Mouse (Mus musculus): ENCODE data around the gene Wnk4. TPM values are rescaled to one million over a fixed set of nuclear protein-coding genes. Genes with fewer than 3 reads are reported as not detected.
"Not testable (repeated sequence)": the region's sequence is repeated elsewhere in the genome, so short reads cannot be mapped to it uniquely, and the experiment has no call there.

Wnk4 gene
- total and polyA plus RNA-seq, 2 experiments from 2014 or later: 4.2 to 7.5 TPM

GRCm38 (mm10) chr11:101324763-101325162, 64.4 kb downstream of the Wnk4 start, which contains the start of gene Aoc2:
Gene Aoc2 (plus strand): TSS chr11:101325063.
- DNase-seq (ENCODE audit: low spot score): no peak
- WGBS: 97% methylated on average over 5 of the region's 5 CpGs
- H3K27ac ChIP-seq (ENCODE audit: low read depth, low read length): no peak within 1 kb of the TSS
- no peak within 1 kb of the TSS for H3K9ac ChIP-seq (replicated peaks; ENCODE audit: low read length, poor library complexity, severe bottlenecking)
- no peaks in the 10 kb centered on the region for H3K27me3 ChIP-seq (ENCODE audit: insufficient read depth, low read length)
- no peak for TF ChIP-seq CTCF (IDR thresholded peaks at IDR 0.05)
- H3K36me3 ChIP-seq (ENCODE audit: insufficient read depth, low read length): peaks cover 48% of the 10 kb centered on the region
- H3K4me3 ChIP-seq (ENCODE audit: low read depth, low read length): no peak within 1 kb of the TSS
- H3K4me1 ChIP-seq (ENCODE audit: insufficient read depth, low read length): no peaks in the 10 kb centered on the region
- no peak within 1 kb of the TSS for H3K4me2 ChIP-seq (ENCODE audit: low read depth, low read length, poor library complexity, severe bottlenecking)
- ATAC-seq (ENCODE audit: low FRiP score): no peak
- H3K9me3 ChIP-seq (ENCODE audit: low read length): no peaks in the 10 kb centered on the region

GRCm38 (mm10) chr11:101325201-101325600, 64.8 kb downstream of the Wnk4 start:
- not testable (repeated sequence) for H3K4me2 ChIP-seq (ENCODE audit: low read depth, low read length, poor library complexity, severe bottlenecking); H3K27ac ChIP-seq (ENCODE audit: low read depth, low read length); DNase-seq (ENCODE audit: low spot score); H3K9ac ChIP-seq (replicated peaks; ENCODE audit: low read length, poor library complexity, severe bottlenecking); H3K9me3 ChIP-seq (ENCODE audit: low read length); ATAC-seq (ENCODE audit: low FRiP score); H3K27me3 ChIP-seq (ENCODE audit: insufficient read depth, low read length); H3K4me1 ChIP-seq (ENCODE audit: insufficient read depth, low read length); H3K4me3 ChIP-seq (ENCODE audit: low read depth, low read length)
- peaks cover 43% of the 10 kb centered on the region for H3K36me3 ChIP-seq (ENCODE audit: insufficient read depth, low read length)
- WGBS: 92% methylated on average over 11 of the region's 11 CpGs

GRCm38 (mm10) chr11:101326147-101326546, 65.8 kb downstream of the Wnk4 start:
- 87% methylated on average over 11 of the region's 11 CpGs for WGBS
- Histone ChIP-seq H3K27ac (ENCODE audit: low read depth, low read length) (no peak overlapping the region), H3K4me1 (ENCODE audit: insufficient read depth, low read length) (no peaks in the 10 kb centered on the region), H3K4me3 (ENCODE audit: low read depth, low read length) (no peak overlapping the region), H3K36me3 (ENCODE audit: insufficient read depth, low read length) (peaks cover 34% of the 10 kb centered on the region), H3K9me3 (ENCODE audit: low read length) (no peaks in the 10 kb centered on the region), H3K9ac (replicated peaks; ENCODE audit: low read length, poor library complexity, severe bottlenecking) (no peak overlapping the region), H3K4me2 (ENCODE audit: low read depth, low read length, poor library complexity, severe bottlenecking) (no peak overlapping the region), H3K27me3 (ENCODE audit: insufficient read depth, low read length) (no peaks in the 10 kb centered on the region)
- no peak for DNase-seq (ENCODE audit: low spot score)
- TF ChIP-seq CTCF (IDR thresholded peaks at IDR 0.05): no peak
- ATAC-seq (ENCODE audit: low FRiP score): no peak

Other genes starting within 250 kb of the Wnk4 start
- gene Naglu, start 190.6 kb upstream of the Wnk4 start, total RNA-seq (2014; rRNA removed): 20.9 and 22.2 TPM in 2 replicates
- 16.0 and 16.6 TPM in 2 replicates for gene Naglu, start 190.6 kb upstream of the Wnk4 start, polyA plus RNA-seq (2015; fragmentation: Nextera tagmentation; extraction: Ambion mirVana)
- 0.27 TPM in 1 of 2 replicates, not detected in the other for gene Hsd17b1, start 182.2 kb upstream of the Wnk4 start, total RNA-seq (2014; rRNA removed)
- not detected in 2 replicates for gene Hsd17b1, start 182.2 kb upstream of the Wnk4 start, polyA plus RNA-seq (2015; fragmentation: Nextera tagmentation; extraction: Ambion mirVana)
- 41.8 and 48.7 TPM in 2 replicates for gene Coasy, start 178.0 kb upstream of the Wnk4 start, total RNA-seq (2014; rRNA removed)
- gene Coasy, start 178.0 kb upstream of the Wnk4 start, polyA plus RNA-seq (2015; fragmentation: Nextera tagmentation; extraction: Ambion mirVana): 31.5 and 34.1 TPM in 2 replicates
- gene Mlx, start 173.3 kb upstream of the Wnk4 start, total RNA-seq (2014; rRNA removed): 60.7 and 61.3 TPM in 2 replicates
- 64.1 and 67.8 TPM in 2 replicates for gene Mlx, start 173.3 kb upstream of the Wnk4 start, polyA plus RNA-seq (2015; fragmentation: Nextera tagmentation; extraction: Ambion mirVana)
- 5.3 and 6.9 TPM in 2 replicates for gene Psmc3ip, start 165.1 kb upstream of the Wnk4 start, total RNA-seq (2014; rRNA removed)
- 8.9 and 10.3 TPM in 2 replicates for gene Psmc3ip, start 165.1 kb upstream of the Wnk4 start, polyA plus RNA-seq (2015; fragmentation: Nextera tagmentation; extraction: Ambion mirVana)
- gene Retreg3, start 140.7 kb upstream of the Wnk4 start, total RNA-seq (2014; rRNA removed): 54.9 and 61.7 TPM in 2 replicates
- gene Retreg3, start 140.7 kb upstream of the Wnk4 start, polyA plus RNA-seq (2015; fragmentation: Nextera tagmentation; extraction: Ambion mirVana): 24.8 and 26.0 TPM in 2 replicates
- gene Tubg1, start 140.6 kb upstream of the Wnk4 start, total RNA-seq (2014; rRNA removed): 40.5 and 52.6 TPM in 2 replicates
- gene Tubg1, start 140.6 kb upstream of the Wnk4 start, polyA plus RNA-seq (2015; fragmentation: Nextera tagmentation; extraction: Ambion mirVana): 64.4 and 64.6 TPM in 2 replicates
- 38.4 and 40.6 TPM in 2 replicates for gene Tubg2, start 104.7 kb upstream of the Wnk4 start, total RNA-seq (2014; rRNA removed)
- 86.1 and 93.8 TPM in 2 replicates for gene Tubg2, start 104.7 kb upstream of the Wnk4 start, polyA plus RNA-seq (2015; fragmentation: Nextera tagmentation; extraction: Ambion mirVana)
- gene Cntnap1, start 90.0 kb upstream of the Wnk4 start, total RNA-seq (2014; rRNA removed): 12.5 and 15.0 TPM in 2 replicates
- gene Cntnap1, start 90.0 kb upstream of the Wnk4 start, polyA plus RNA-seq (2015; fragmentation: Nextera tagmentation; extraction: Ambion mirVana): 3.0 and 3.2 TPM in 2 replicates
- gene Plekhh3, start 89.2 kb upstream of the Wnk4 start, total RNA-seq (2014; rRNA removed): 13.7 and 23.4 TPM in 2 replicates
- gene Plekhh3, start 89.2 kb upstream of the Wnk4 start, polyA plus RNA-seq (2015; fragmentation: Nextera tagmentation; extraction: Ambion mirVana): 5.8 and 6.2 TPM in 2 replicates
- gene Ccr10, start 85.1 kb upstream of the Wnk4 start, total RNA-seq (2014; rRNA removed): 0.61 and 1.4 TPM in 2 replicates
- 0.75 and 0.83 TPM in 2 replicates for gene Ccr10, start 85.1 kb upstream of the Wnk4 start, polyA plus RNA-seq (2015; fragmentation: Nextera tagmentation; extraction: Ambion mirVana)
- gene Ezh1, start 34.1 kb upstream of the Wnk4 start, total RNA-seq (2014; rRNA removed): 26.5 and 40.0 TPM in 2 replicates
- gene Ezh1, start 34.1 kb upstream of the Wnk4 start, polyA plus RNA-seq (2015; fragmentation: Nextera tagmentation; extraction: Ambion mirVana): 25.4 and 25.9 TPM in 2 replicates
- gene Ramp2, start 14.5 kb upstream of the Wnk4 start, total RNA-seq (2014; rRNA removed): 55.0 and 67.5 TPM in 2 replicates
- gene Ramp2, start 14.5 kb upstream of the Wnk4 start, polyA plus RNA-seq (2015; fragmentation: Nextera tagmentation; extraction: Ambion mirVana): 95.3 and 103 TPM in 2 replicates
- 77.3 and 82.3 TPM in 2 replicates for gene Vps25, start 6.9 kb upstream of the Wnk4 start, total RNA-seq (2014; rRNA removed)
- gene Vps25, start 6.9 kb upstream of the Wnk4 start, polyA plus RNA-seq (2015; fragmentation: Nextera tagmentation; extraction: Ambion mirVana): 130 and 144 TPM in 2 replicates
- gene Cntd1, start 18.4 kb downstream of the Wnk4 start, total RNA-seq (2014; rRNA removed): not detected in 2 replicates
- gene Cntd1, start 18.4 kb downstream of the Wnk4 start, polyA plus RNA-seq (2015; fragmentation: Nextera tagmentation; extraction: Ambion mirVana): 0.25 and 0.42 TPM in 2 replicates
- gene Coa3, start 18.5 kb downstream of the Wnk4 start, total RNA-seq (2014; rRNA removed): 136 and 168 TPM in 2 replicates
- 204 and 229 TPM in 2 replicates for gene Coa3, start 18.5 kb downstream of the Wnk4 start, polyA plus RNA-seq (2015; fragmentation: Nextera tagmentation; extraction: Ambion mirVana)
- 94.4 and 209 TPM in 2 replicates for gene Becn1, start 41.7 kb downstream of the Wnk4 start, total RNA-seq (2014; rRNA removed)
- 145 and 150 TPM in 2 replicates for gene Becn1, start 41.7 kb downstream of the Wnk4 start, polyA plus RNA-seq (2015; fragmentation: Nextera tagmentation; extraction: Ambion mirVana)
- gene Psme3, start 55.6 kb downstream of the Wnk4 start, total RNA-seq (2014; rRNA removed): 69.1 and 74.0 TPM in 2 replicates
- gene Psme3, start 55.6 kb downstream of the Wnk4 start, polyA plus RNA-seq (2015; fragmentation: Nextera tagmentation; extraction: Ambion mirVana): 75.0 and 76.5 TPM in 2 replicates
- gene Aoc2, start 64.5 kb downstream of the Wnk4 start, total RNA-seq (2014; rRNA removed): 5.3 and 6.7 TPM in 2 replicates
- gene Aoc2, start 64.5 kb downstream of the Wnk4 start, polyA plus RNA-seq (2015; fragmentation: Nextera tagmentation; extraction: Ambion mirVana): 0.64 and 0.77 TPM in 2 replicates
- gene Aoc3, start 70.0 kb downstream of the Wnk4 start, total RNA-seq (2014; rRNA removed): 0.66 and 1.2 TPM in 2 replicates
- gene Aoc3, start 70.0 kb downstream of the Wnk4 start, polyA plus RNA-seq (2015; fragmentation: Nextera tagmentation; extraction: Ambion mirVana): 0.07 and 0.20 TPM in 2 replicates
- not detected in 2 replicates for gene G6pc, start 107.0 kb downstream of the Wnk4 start, total RNA-seq (2014; rRNA removed)
- gene G6pc, start 107.0 kb downstream of the Wnk4 start, polyA plus RNA-seq (2015; fragmentation: Nextera tagmentation; extraction: Ambion mirVana): not detected in 2 replicates
- gene Aarsd1, start 157.0 kb downstream of the Wnk4 start, total RNA-seq (2014; rRNA removed): 67.4 and 78.3 TPM in 2 replicates
- 96.3 and 107 TPM in 2 replicates for gene Aarsd1, start 157.0 kb downstream of the Wnk4 start, polyA plus RNA-seq (2015; fragmentation: Nextera tagmentation; extraction: Ambion mirVana)
- 1.8 and 5.7 TPM in 2 replicates for gene Gm27029, start 164.2 kb downstream of the Wnk4 start, total RNA-seq (2014; rRNA removed)
- 6.3 and 6.8 TPM in 2 replicates for gene Gm27029, start 164.2 kb downstream of the Wnk4 start, polyA plus RNA-seq (2015; fragmentation: Nextera tagmentation; extraction: Ambion mirVana)
- 10.4 and 12.9 TPM in 2 replicates for gene Rundc1, start 164.5 kb downstream of the Wnk4 start, total RNA-seq (2014; rRNA removed)
- gene Rundc1, start 164.5 kb downstream of the Wnk4 start, polyA plus RNA-seq (2015; fragmentation: Nextera tagmentation; extraction: Ambion mirVana): 24.2 and 25.2 TPM in 2 replicates
- 0.66 and 2.7 TPM in 2 replicates for gene Ptges3l, start 164.8 kb downstream of the Wnk4 start, total RNA-seq (2014; rRNA removed)
- 2.9 TPM in 2 replicates for gene Ptges3l, start 164.8 kb downstream of the Wnk4 start, polyA plus RNA-seq (2015; fragmentation: Nextera tagmentation; extraction: Ambion mirVana)
- gene Rpl27, start 181.7 kb downstream of the Wnk4 start, total RNA-seq (2014; rRNA removed): 605 and 614 TPM in 2 replicates
- 227 and 260 TPM in 2 replicates for gene Rpl27, start 181.7 kb downstream of the Wnk4 start, polyA plus RNA-seq (2015; fragmentation: Nextera tagmentation; extraction: Ambion mirVana)
- gene Ifi35, start 187.8 kb downstream of the Wnk4 start, total RNA-seq (2014; rRNA removed): 1.9 and 3.3 TPM in 2 replicates
- gene Ifi35, start 187.8 kb downstream of the Wnk4 start, polyA plus RNA-seq (2015; fragmentation: Nextera tagmentation; extraction: Ambion mirVana): 4.5 TPM in 2 replicates
- 90.5 and 96.3 TPM in 2 replicates for gene Rnd2, start 204.4 kb downstream of the Wnk4 start, total RNA-seq (2014; rRNA removed)
- gene Rnd2, start 204.4 kb downstream of the Wnk4 start, polyA plus RNA-seq (2015; fragmentation: Nextera tagmentation; extraction: Ambion mirVana): 95.7 and 104 TPM in 2 replicates
- 313 and 334 TPM in 2 replicates for gene Vat1, start 205.7 kb downstream of the Wnk4 start, total RNA-seq (2014; rRNA removed)
- 143 and 146 TPM in 2 replicates for gene Vat1, start 205.7 kb downstream of the Wnk4 start, polyA plus RNA-seq (2015; fragmentation: Nextera tagmentation; extraction: Ambion mirVana)